Mouse (Mus musculus): ENCODE data around the gene Adra2b. TPM values are rescaled to one million over a fixed set of nuclear protein-coding genes. Genes with fewer than 3 reads are reported as not detected.

Adra2b gene
- polyA plus RNA-seq, 1 experiment from 2014 or later: 12.0 TPM

DNA sequence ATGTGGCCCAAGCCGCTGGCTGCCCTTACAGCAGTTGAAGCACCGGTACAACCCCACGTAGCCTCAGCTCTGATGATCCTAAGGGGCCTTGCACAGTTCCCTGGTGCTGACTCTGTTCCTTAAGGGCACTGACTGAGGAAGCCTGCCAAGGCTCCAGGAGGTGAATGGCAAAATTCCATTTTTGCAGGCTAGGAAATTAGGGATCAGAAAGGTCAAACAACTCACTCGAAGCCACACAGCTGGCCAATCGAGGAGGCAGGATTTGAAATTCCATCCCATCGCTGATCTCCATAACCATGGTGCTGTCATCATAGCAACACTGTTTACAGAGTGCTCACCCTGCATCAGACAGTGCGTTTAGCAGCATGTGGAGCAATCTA, 15.6 kb downstream of the Adra2b start:
- Histone ChIP-seq H3K27me3 (ENCODE audit: control insufficient read depth, insufficient read depth, low read length) (no peaks in the 10 kb centered on the region), H3K36me3 (ENCODE audit: control insufficient read depth, insufficient read depth, low read length) (no peaks in the 10 kb centered on the region), H3K4me2 (no peak overlapping the region), H3K27ac (ENCODE audit: low read depth, low read length) (no peak overlapping the region), H3K4me3 (ENCODE audit: low read depth, low read length) (no peak overlapping the region), H3K9me3 (replicated peaks; ENCODE audit: control insufficient read depth, low read length) (no peaks in the 10 kb centered on the region), H3K4me1 (ENCODE audit: control insufficient read depth, insufficient read depth, low read length) (peaks cover 39% of the 10 kb centered on the region), H3K9ac (ENCODE audit: low read depth, low read length) (0 out of 2 replicates have a peak overlapping the region, but pooled peaks have one; percentile 16)
- ATAC-seq (replicated peaks; ENCODE audit: insufficient number of reproducible peaks, low FRiP score, low TSS enrichment): no peak
- 68% methylated on average over 7 of the region's 7 CpGs for WGBS (ENCODE audit: insufficient replicate concordance)

DNA sequence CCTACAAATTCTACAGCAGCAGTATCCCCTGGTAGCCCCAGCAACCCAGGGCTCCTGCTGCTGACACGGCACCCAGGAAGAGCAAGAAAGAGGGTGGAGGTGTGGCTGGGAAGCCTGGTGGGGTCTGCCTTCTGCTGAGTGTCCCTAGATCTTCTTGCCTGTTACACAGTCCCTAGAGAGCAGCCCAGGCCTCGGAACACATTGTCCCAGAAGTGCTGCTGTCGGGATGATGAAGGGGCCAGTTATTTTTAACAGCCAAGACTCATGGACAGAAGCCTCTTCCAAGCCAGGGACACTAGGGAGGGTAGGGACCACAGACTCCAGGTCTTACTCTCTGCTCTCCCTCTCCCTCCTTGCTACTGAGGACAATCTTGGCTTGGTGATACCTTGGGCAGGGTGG, 16.2 kb downstream of the Adra2b start:
- 40% methylated on average over 3 of the region's 3 CpGs for WGBS (ENCODE audit: insufficient replicate concordance)
- Histone ChIP-seq H3K4me1 (ENCODE audit: control insufficient read depth, insufficient read depth, low read length) (peaks cover 38% of the 10 kb centered on the region), H3K9me3 (replicated peaks; ENCODE audit: control insufficient read depth, low read length) (no peaks in the 10 kb centered on the region), H3K27me3 (ENCODE audit: control insufficient read depth, insufficient read depth, low read length) (no peaks in the 10 kb centered on the region), H3K36me3 (ENCODE audit: control insufficient read depth, insufficient read depth, low read length) (no peaks in the 10 kb centered on the region), H3K9ac (ENCODE audit: low read depth, low read length) (no peak overlapping the region), H3K4me3 (ENCODE audit: low read depth, low read length) (no peak overlapping the region), H3K27ac (ENCODE audit: low read depth, low read length) (no peak overlapping the region), H3K4me2 (no peak overlapping the region)
- no peak for ATAC-seq (replicated peaks; ENCODE audit: insufficient number of reproducible peaks, low FRiP score, low TSS enrichment)

DNA sequence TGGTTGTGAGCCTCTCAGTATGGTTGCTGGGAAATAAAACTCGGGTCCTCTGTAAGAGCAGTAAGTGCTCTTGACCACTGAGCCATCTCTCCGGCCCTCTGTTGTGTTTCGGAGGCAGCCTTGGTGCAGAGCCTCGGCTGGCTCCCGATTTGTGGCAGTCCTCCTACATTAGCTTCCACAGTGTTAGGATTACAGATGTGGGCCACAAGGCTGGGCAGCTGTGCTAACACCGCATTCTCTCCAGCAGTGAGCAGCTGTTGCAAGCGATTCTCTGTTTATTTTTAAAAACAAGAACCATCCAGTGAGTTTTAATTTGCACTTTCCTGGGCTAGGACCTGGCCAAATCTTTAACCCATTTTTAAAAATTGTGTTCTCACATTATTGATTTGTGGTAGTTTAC, 20.9 kb downstream of the Adra2b start:
- no peaks in the 10 kb centered on the region for H3K9me3 ChIP-seq (replicated peaks; ENCODE audit: control insufficient read depth, low read length)
- no peak overlapping the region for H3K4me2 ChIP-seq
- no peaks in the 10 kb centered on the region for H3K27me3 ChIP-seq (ENCODE audit: control insufficient read depth, insufficient read depth, low read length)
- H3K4me1 ChIP-seq (ENCODE audit: control insufficient read depth, insufficient read depth, low read length): peaks cover 8% of the 10 kb centered on the region
- H3K36me3 ChIP-seq (ENCODE audit: control insufficient read depth, insufficient read depth, low read length): no peaks in the 10 kb centered on the region
- ATAC-seq (replicated peaks; ENCODE audit: insufficient number of reproducible peaks, low FRiP score, low TSS enrichment): no peak
- H3K4me3 ChIP-seq (ENCODE audit: low read depth, low read length): no peak overlapping the region
- WGBS (ENCODE audit: insufficient replicate concordance): 70% methylated on average over 7 of the region's 7 CpGs
- no peak overlapping the region for H3K27ac ChIP-seq (ENCODE audit: low read depth, low read length)
- no peak overlapping the region for H3K9ac ChIP-seq (ENCODE audit: low read depth, low read length)

DNA sequence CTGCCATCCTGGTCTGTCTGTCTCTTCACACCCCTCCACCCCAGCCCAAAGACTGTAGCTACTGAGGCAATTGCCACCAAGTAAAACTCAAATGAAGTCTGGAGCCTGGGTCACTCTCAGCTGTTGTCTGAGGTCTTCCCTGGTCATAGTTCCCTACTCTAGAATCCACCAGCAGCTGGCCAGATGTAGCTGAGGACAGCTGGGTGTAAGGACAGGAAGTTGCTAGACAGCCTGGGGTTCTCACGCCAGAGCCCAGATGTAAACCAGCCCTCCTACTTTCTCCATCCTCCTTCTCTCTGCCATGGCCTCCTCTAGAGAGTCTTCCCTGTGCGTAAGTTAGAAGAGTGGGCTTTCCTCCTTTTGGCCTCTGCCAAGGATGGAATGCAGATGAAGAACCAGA, 24.5 kb downstream of the Adra2b start:
- no peak overlapping the region for H3K4me2 ChIP-seq
- ATAC-seq (replicated peaks; ENCODE audit: insufficient number of reproducible peaks, low FRiP score, low TSS enrichment): no peak
- WGBS (ENCODE audit: insufficient replicate concordance): 67% methylated on average over 2 of the region's 2 CpGs
- H3K27me3 ChIP-seq (ENCODE audit: control insufficient read depth, insufficient read depth, low read length): no peaks in the 10 kb centered on the region
- H3K4me1 ChIP-seq (ENCODE audit: control insufficient read depth, insufficient read depth, low read length): no peaks in the 10 kb centered on the region
- H3K9ac ChIP-seq (ENCODE audit: low read depth, low read length): no peak overlapping the region
- no peaks in the 10 kb centered on the region for H3K9me3 ChIP-seq (replicated peaks; ENCODE audit: control insufficient read depth, low read length)
- no peak overlapping the region for H3K4me3 ChIP-seq (ENCODE audit: low read depth, low read length)
- H3K27ac ChIP-seq (ENCODE audit: low read depth, low read length): no peak overlapping the region
- no peaks in the 10 kb centered on the region for H3K36me3 ChIP-seq (ENCODE audit: control insufficient read depth, insufficient read depth, low read length)

DNA sequence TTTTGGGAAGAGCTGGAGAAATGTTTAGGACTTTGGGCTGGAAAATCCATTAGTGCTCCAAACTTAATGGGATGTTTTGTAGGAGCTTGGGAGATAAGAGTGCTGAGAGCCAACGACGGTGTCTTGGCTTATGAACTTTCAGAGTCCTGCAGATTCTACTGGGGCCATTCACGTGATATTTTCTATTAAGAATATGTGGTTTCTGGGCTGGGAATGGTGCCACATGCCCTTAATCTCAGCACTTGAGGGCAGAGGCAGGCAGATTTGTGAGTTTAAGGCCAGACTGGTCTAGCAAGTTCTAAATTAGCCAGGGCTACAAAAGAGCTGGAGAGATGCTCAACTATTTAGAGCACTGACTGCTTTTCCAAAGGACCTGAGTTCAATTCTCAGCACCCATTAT, 27.3 kb downstream of the Adra2b start:
- Histone ChIP-seq H3K27ac (ENCODE audit: low read depth, low read length) (no peak overlapping the region), H3K4me3 (ENCODE audit: low read depth, low read length) (no peak overlapping the region), H3K36me3 (ENCODE audit: control insufficient read depth, insufficient read depth, low read length) (no peaks in the 10 kb centered on the region), H3K4me2 (no peak overlapping the region), H3K4me1 (ENCODE audit: control insufficient read depth, insufficient read depth, low read length) (peaks cover 9% of the 10 kb centered on the region), H3K9ac (ENCODE audit: low read depth, low read length) (no peak overlapping the region), H3K9me3 (replicated peaks; ENCODE audit: control insufficient read depth, low read length) (no peaks in the 10 kb centered on the region), H3K27me3 (ENCODE audit: control insufficient read depth, insufficient read depth, low read length) (no peaks in the 10 kb centered on the region)
- no peak for ATAC-seq (replicated peaks; ENCODE audit: insufficient number of reproducible peaks, low FRiP score, low TSS enrichment)
- 49% methylated on average over 3 of the region's 3 CpGs for WGBS (ENCODE audit: insufficient replicate concordance)

DNA sequence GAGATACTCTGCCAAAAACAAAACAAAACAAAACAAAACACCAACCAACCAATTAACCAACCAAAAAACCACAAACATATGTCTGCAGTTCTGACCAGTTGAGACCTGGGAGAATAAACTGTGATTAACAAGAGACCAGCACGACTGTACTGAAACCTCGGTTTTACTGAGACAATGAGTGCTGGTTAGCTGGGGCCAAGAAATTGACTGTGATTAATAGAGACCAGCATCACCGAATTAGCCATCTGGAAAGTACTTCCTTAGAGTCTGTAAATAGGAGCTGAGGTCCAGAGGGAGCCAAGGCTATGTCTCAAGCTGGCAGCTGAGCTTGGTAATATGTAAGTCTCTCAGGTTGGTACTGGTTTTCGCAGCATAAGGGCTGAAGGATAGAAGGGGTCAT, 27.8 kb downstream of the Adra2b start:
- Histone ChIP-seq H3K9me3 (replicated peaks; ENCODE audit: control insufficient read depth, low read length) (no peaks in the 10 kb centered on the region), H3K9ac (ENCODE audit: low read depth, low read length) (no peak overlapping the region), H3K4me2 (no peak overlapping the region), H3K36me3 (ENCODE audit: control insufficient read depth, insufficient read depth, low read length) (no peaks in the 10 kb centered on the region), H3K4me3 (ENCODE audit: low read depth, low read length) (no peak overlapping the region), H3K4me1 (ENCODE audit: control insufficient read depth, insufficient read depth, low read length) (peaks cover 14% of the 10 kb centered on the region), H3K27ac (ENCODE audit: low read depth, low read length) (no peak overlapping the region), H3K27me3 (ENCODE audit: control insufficient read depth, insufficient read depth, low read length) (no peaks in the 10 kb centered on the region)
- no peak for ATAC-seq (replicated peaks; ENCODE audit: insufficient number of reproducible peaks, low FRiP score, low TSS enrichment)
- WGBS (ENCODE audit: insufficient replicate concordance): 69% methylated on average over 4 of the region's 4 CpGs

DNA sequence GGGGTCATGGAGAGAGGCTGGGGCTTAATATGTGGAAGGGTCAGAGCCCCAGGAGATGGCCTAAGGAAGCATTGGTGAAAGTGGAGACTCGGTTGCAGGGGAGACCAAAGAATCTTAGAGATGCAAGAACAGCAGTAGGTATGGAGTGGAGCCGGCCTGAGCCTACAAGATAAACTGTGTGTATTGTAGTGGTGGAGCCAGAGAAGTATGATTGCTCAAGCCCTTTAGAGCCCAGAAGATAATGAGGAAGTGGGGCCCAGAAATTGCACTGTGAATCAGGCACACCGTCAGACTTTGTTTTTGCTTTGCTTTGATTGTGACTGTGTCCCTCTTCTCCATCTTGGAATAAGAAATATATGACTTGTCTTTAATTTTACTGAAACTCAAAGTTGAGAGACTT, 28.3 kb downstream of the Adra2b start:
- ATAC-seq (replicated peaks; ENCODE audit: insufficient number of reproducible peaks, low FRiP score, low TSS enrichment): no peak
- Histone ChIP-seq H3K4me3 (ENCODE audit: low read depth, low read length) (no peak overlapping the region), H3K4me1 (ENCODE audit: control insufficient read depth, insufficient read depth, low read length) (peaks cover 19% of the 10 kb centered on the region), H3K27me3 (ENCODE audit: control insufficient read depth, insufficient read depth, low read length) (no peaks in the 10 kb centered on the region), H3K36me3 (ENCODE audit: control insufficient read depth, insufficient read depth, low read length) (no peaks in the 10 kb centered on the region), H3K27ac (ENCODE audit: low read depth, low read length) (no peak overlapping the region), H3K9me3 (replicated peaks; ENCODE audit: control insufficient read depth, low read length) (no peaks in the 10 kb centered on the region), H3K4me2 (no peak overlapping the region), H3K9ac (ENCODE audit: low read depth, low read length) (no peak overlapping the region)
- WGBS (ENCODE audit: insufficient replicate concordance): 38% methylated on average over 3 of the region's 3 CpGs

DNA sequence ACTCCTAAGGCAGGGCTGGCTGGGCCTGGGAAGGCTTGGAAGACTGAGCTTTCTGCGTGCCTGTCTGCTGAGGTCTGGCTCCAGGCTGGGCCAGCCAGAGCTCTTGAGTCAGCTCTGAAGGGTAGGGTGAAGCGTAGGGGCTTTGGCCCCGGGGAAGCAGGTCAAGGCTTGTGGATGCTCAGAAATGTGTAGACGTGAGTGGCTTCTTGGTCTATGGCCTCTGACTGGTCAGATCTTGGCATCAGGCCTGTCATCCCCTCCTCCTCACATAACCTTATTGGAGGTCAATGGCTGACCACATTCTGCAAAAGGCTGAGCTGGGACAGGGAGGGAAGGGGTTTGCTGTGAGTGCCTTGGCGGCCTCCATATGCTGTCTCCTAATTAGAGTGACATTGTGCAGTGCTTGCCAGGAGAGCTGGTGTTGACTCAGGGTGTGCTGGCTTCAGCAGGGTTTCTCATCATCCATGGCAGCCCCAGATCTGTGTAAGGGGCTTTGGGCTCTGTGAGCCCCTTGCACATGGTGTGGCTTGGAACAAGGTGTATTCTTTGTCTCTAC, 31.7 kb downstream of the Adra2b start:
- Histone ChIP-seq H3K27ac (ENCODE audit: low read depth, low read length) (0 out of 2 replicates have a peak overlapping the region, but pooled peaks have one; percentile 6), H3K36me3 (ENCODE audit: control insufficient read depth, insufficient read depth, low read length) (no peaks in the 10 kb centered on the region), H3K4me3 (ENCODE audit: low read depth, low read length) (no peak overlapping the region), H3K27me3 (ENCODE audit: control insufficient read depth, insufficient read depth, low read length) (no peaks in the 10 kb centered on the region), H3K9ac (ENCODE audit: low read depth, low read length) (no peak overlapping the region), H3K4me1 (ENCODE audit: control insufficient read depth, insufficient read depth, low read length) (peaks cover 20% of the 10 kb centered on the region), H3K4me2 (no peak overlapping the region), H3K9me3 (replicated peaks; ENCODE audit: control insufficient read depth, low read length) (no peaks in the 10 kb centered on the region)
- 57% methylated on average over 5 of the region's 5 CpGs for WGBS (ENCODE audit: insufficient replicate concordance)
- ATAC-seq (replicated peaks; ENCODE audit: insufficient number of reproducible peaks, low FRiP score, low TSS enrichment): 0 out of 2 replicates have a peak, but pooled peaks have one; percentile 21

DNA sequence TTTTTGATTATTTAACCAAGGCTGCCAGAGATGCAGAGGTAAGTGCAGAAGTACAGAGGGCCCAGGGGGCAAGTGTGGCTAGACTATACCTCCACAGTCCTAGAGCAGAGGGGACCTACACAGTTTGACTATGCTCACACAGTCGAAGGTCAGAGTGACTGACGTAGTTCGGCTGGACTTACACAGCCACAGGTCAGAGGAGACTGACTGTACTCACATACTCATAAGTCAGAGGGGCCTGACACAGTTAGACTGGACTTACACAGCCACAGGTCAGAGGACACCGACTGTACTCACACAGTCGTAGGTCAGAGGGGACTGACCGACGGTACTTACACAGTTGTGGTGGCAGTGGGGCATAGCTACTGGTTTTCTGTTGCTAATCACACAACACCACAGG, 35.7 kb downstream of the Adra2b start:
- H3K36me3 ChIP-seq (ENCODE audit: control insufficient read depth, insufficient read depth, low read length): no peaks in the 10 kb centered on the region
- no peak overlapping the region for H3K4me3 ChIP-seq (ENCODE audit: low read depth, low read length)
- no peak overlapping the region for H3K4me2 ChIP-seq
- H3K27ac ChIP-seq (ENCODE audit: low read depth, low read length): no peak overlapping the region
- peaks cover 24% of the 10 kb centered on the region for H3K4me1 ChIP-seq (ENCODE audit: control insufficient read depth, insufficient read depth, low read length)
- H3K9ac ChIP-seq (ENCODE audit: low read depth, low read length): no peak overlapping the region
- no peaks in the 10 kb centered on the region for H3K9me3 ChIP-seq (replicated peaks; ENCODE audit: control insufficient read depth, low read length)
- no peak for ATAC-seq (replicated peaks; ENCODE audit: insufficient number of reproducible peaks, low FRiP score, low TSS enrichment)
- no peaks in the 10 kb centered on the region for H3K27me3 ChIP-seq (ENCODE audit: control insufficient read depth, insufficient read depth, low read length)
- WGBS (ENCODE audit: insufficient replicate concordance): 84% methylated on average over 7 of the region's 7 CpGs
